Mouse (Mus musculus) midbrain, embryonic 13.5 days (tissue): ENCODE data around the gene Il16. TPM values are rescaled to one million over a fixed set of nuclear protein-coding genes. Genes with fewer than 3 reads are reported as not detected.

Source experiments
- ATAC-seq: fragments of 200-750 bp; cut with Nextera tagmentation; 2 replicates; pipeline ENCODE4 v1.8.0; 2017; ENCODE audit warnings: mild to moderate bottlenecking, moderate TSS enrichment, moderate library complexity
- H3K27ac ChIP-seq: fragments of 300-500 bp; sonication (generic); 2 replicates; pipeline ENCODE4 v1.5.1; 2015; ENCODE audit warnings: inconsistent platforms, mild to moderate bottlenecking, moderate library complexity
- H3K27me3 ChIP-seq: fragments of 300-500 bp; sonication (generic); 2 replicates; pipeline ENCODE4 v1.6.1; 2015; ENCODE audit warnings: mild to moderate bottlenecking, inconsistent platforms
- H3K36me3 ChIP-seq: fragments of 300-500 bp; sonication (generic); 2 replicates; pipeline ENCODE4 v1.6.1; 2015; ENCODE audit warnings: mild to moderate bottlenecking, inconsistent platforms
- H3K4me1 ChIP-seq: fragments of 300-500 bp; sonication (generic); replicated peaks from 2 replicates; pipeline ENCODE4 v1.6.1; 2015; ENCODE audit warnings: inconsistent platforms
- H3K4me2 ChIP-seq: fragments of 300-500 bp; sonication (generic); replicated peaks from 2 replicates; pipeline ENCODE4 v1.6.1; 2015; ENCODE audit warnings: moderate library complexity, mild to moderate bottlenecking, inconsistent platforms
- H3K4me3 ChIP-seq: fragments of 300-500 bp; sonication (generic); replicated peaks from 2 replicates; pipeline ENCODE4 v1.5.1; 2015; ENCODE audit warnings: mild to moderate bottlenecking, inconsistent platforms
- H3K9ac ChIP-seq: fragments of 300-500 bp; sonication (generic); replicated peaks from 2 replicates; pipeline ENCODE4 v1.6.1; 2015; ENCODE audit warnings: mild to moderate bottlenecking, inconsistent platforms
- H3K9me3 ChIP-seq: fragments of 300-500 bp; sonication (generic); 2 replicates; pipeline ENCODE4 v1.6.1; 2016; ENCODE audit warnings: mild to moderate bottlenecking, inconsistent platforms
- WGBS: fragments of 180-500 bp; shearing (Covaris S2); methylation state at CpG from one replicate; pipeline ENCODE4 v1.1.7; 2015; 5-methylcytosine and 5-hydroxymethylcytosine counted together
- polyA plus RNA-seq: library from polyadenylated mRNA; unstranded; fragments of >200 nt; fragmentation: Nextera tagmentation; extraction: Ambion mirVana; gene quantifications from 2 replicates; pipeline ENCODE4 v1.2.1, GENCODE M21; 2015

Gene Il16
- polyA plus RNA-seq, 1 experiment from 2014 or later: 0.74 TPM

GRCm38 (mm10) chr7:83633856-83634255, 111.7 kb downstream of the Il16 start:
- WGBS: 89% methylated on average over 6 of the region's 6 CpGs

GRCm38 (mm10) chr7:83632682-83633120, 112.8 kb downstream of the Il16 start:
- H3K9ac ChIP-seq: peak overlapping the region; percentile 72; the same call in 1 of the 2 replicates

More at GRCm38 (mm10) chr7:83633856-83634255, 111.7 kb downstream of the Il16 start:
- H3K9me3 ChIP-seq: no peaks in the 10 kb centered on the region
- H3K9ac ChIP-seq: no peak overlapping the region
- H3K36me3 ChIP-seq: 0 out of 2 replicates have a peak, but pooled peaks cover 4% of the 10 kb centered on the region
- no peak overlapping the region for H3K4me3 ChIP-seq
- no peak for ATAC-seq
- no peak overlapping the region for H3K27ac ChIP-seq
- H3K4me1 ChIP-seq: peaks cover 30% of the 10 kb centered on the region
- H3K27me3 ChIP-seq: no peaks in the 10 kb centered on the region
- no peak overlapping the region for H3K4me2 ChIP-seq

DNA sequence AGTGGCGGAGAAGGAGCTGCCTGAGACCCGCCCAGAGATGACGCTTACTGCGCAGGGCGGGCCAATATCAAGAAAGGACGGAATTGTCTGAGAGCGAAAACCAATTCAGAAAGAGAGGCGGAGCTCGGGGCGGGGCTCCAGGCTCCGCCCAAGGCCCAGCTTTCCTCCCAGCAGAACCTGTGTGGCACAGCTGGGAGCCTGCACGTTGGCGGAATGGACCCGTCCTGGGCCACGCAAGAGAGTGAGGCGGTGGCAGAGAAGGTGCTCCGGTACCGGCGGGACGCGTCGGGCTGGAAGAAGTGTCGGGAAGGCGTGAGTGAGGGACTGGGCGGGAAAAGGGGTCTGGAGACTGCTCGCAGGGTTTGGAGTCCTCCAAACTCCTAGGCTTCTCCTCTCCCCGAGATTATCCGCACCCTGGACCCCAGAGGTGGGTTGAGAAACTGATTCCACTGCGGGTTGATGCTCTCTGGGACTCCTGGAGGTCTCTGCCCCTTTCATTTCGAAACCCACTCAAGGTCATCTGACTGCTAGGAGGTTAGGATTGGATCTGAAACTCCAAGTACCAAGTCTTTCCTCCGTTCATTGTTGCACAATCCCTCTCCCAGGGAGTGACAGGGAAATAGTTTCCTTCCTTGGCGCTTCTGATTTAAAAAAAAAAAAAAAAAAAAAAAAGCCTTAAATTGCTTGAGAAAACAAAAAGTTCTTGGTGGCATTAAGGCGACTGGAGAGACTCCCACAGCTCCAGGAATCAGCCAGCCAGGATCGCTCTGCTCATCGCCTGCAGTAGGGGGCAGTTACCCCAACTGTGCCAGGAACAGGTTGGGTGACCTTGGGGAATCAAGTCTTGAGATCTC, 113.5 kb downstream of the Il16 start, which contains the start of gene Stard5:
TSS of gene Stard5 (plus strand) at position 132 of the 854 bp plus-strand sequence.
- Histone ChIP-seq H3K27ac (peak within 1 kb of the TSS; percentile 61; the same call in 1 of the 2 replicates), H3K9ac (peak within 1 kb of the TSS; percentile 72), H3K4me1 (peaks cover 30% of the 10 kb centered on the region), H3K36me3 (0 out of 2 replicates have a peak, but pooled peaks cover 4% of the 10 kb centered on the region), H3K9me3 (no peaks in the 10 kb centered on the region), H3K4me3 (peak within 1 kb of the TSS; percentile 59), H3K27me3 (no peaks in the 10 kb centered on the region), H3K4me2 (peak within 1 kb of the TSS; percentile 76)
- WGBS: under 1% methylated on average over 35 of the region's 35 CpGs
- ATAC-seq: peak; percentile 99

More at GRCm38 (mm10) chr7:83632682-83633120, 112.8 kb downstream of the Il16 start:
- Histone ChIP-seq H3K4me2 (peak overlapping the region; percentile 76), H3K4me1 (peaks cover 30% of the 10 kb centered on the region), H3K27ac (no peak overlapping the region), H3K9me3 (no peaks in the 10 kb centered on the region), H3K27me3 (no peaks in the 10 kb centered on the region), H3K36me3 (0 out of 2 replicates have a peak, but pooled peaks cover 4% of the 10 kb centered on the region), H3K4me3 (peak overlapping the region; percentile 59)
- ATAC-seq: no peak
- WGBS: 57% methylated on average over 6 of the region's 6 CpGs

DNA sequence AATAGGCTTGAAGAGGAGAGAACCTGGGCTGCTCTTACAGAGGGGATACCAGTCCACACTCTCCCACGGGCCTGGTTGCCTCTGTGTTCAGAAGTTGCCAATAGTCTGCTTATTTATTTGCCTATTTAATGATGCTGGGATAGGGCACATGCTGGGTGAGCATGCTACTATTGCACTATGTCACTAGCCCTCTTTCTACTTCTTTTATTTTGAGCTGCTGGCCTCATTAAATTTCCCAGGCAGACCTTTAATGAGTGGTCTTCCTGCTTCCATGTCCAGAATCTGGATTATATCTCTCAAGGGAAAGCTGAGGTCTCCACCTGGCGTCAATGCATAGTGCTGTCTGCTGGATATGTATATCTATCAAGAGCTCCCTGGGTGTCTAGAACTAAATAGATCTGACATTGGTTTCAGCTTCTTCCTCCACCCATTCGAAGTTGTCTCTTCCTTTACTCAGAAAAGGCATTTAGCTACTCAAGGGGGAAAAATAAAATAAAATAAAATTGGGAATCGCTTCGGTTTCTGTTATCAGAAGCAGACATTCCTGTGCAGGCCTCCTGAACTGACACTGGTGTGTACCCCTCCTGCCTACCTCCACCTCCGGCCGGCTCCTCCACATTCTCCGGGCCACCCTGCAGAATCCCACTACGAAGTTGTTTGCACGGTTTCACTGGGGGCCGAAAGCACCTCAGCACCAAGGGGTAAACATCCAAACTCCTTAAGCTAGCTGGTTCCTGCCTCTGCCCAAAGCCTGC, 114.3 kb downstream of the Il16 start:
- Histone ChIP-seq H3K9ac (peak overlapping the region; percentile 72), H3K27me3 (no peaks in the 10 kb centered on the region), H3K4me2 (peak overlapping the region; percentile 76), H3K27ac (peak overlapping the region; percentile 61; the same call in 1 of the 2 replicates), H3K36me3 (no peaks in the 10 kb centered on the region), H3K4me3 (peak overlapping the region; percentile 59), H3K4me1 (peaks cover 30% of the 10 kb centered on the region), H3K9me3 (no peaks in the 10 kb centered on the region)
- WGBS: 16% methylated on average over 11 of the region's 11 CpGs
- peak; percentile 35; the same call in 1 of the 2 replicates for ATAC-seq

GRCm38 (mm10) chr7:83627369-83627768, 118.2 kb downstream of the Il16 start:
- no peak for ATAC-seq
- H3K4me2 ChIP-seq: no peak overlapping the region
- no peak overlapping the region for H3K9ac ChIP-seq
- no peak overlapping the region for H3K27ac ChIP-seq
- peaks cover 14% of the 10 kb centered on the region for H3K4me1 ChIP-seq
- no peak overlapping the region for H3K4me3 ChIP-seq
- no peaks in the 10 kb centered on the region for H3K36me3 ChIP-seq
- H3K27me3 ChIP-seq: no peaks in the 10 kb centered on the region
- WGBS: 86% methylated on average over 4 of the region's 4 CpGs
- no peaks in the 10 kb centered on the region for H3K9me3 ChIP-seq

GRCm38 (mm10) chr7:83626557-83627257, 118.8 kb downstream of the Il16 start:
- peaks cover 9% of the 10 kb centered on the region for H3K4me1 ChIP-seq
- H3K4me2 ChIP-seq: no peak overlapping the region
- no peaks in the 10 kb centered on the region for H3K9me3 ChIP-seq
- no peaks in the 10 kb centered on the region for H3K27me3 ChIP-seq
- WGBS: 90% methylated on average over 8 of the region's 8 CpGs
- no peak for ATAC-seq
- H3K36me3 ChIP-seq: no peaks in the 10 kb centered on the region
- H3K9ac ChIP-seq: no peak overlapping the region
- no peak overlapping the region for H3K27ac ChIP-seq
- H3K4me3 ChIP-seq: no peak overlapping the region

GRCm38 (mm10) chr7:83624065-83624464, 121.5 kb downstream of the Il16 start:
- Histone ChIP-seq H3K4me2 (no peak overlapping the region), H3K4me1 (no peaks in the 10 kb centered on the region), H3K27ac (no peak overlapping the region), H3K27me3 (no peaks in the 10 kb centered on the region), H3K9me3 (no peaks in the 10 kb centered on the region), H3K9ac (no peak overlapping the region), H3K4me3 (no peak overlapping the region), H3K36me3 (no peaks in the 10 kb centered on the region)
- 81% methylated on average over 1 of the region's 1 CpGs for WGBS
- ATAC-seq: no peak

DNA sequence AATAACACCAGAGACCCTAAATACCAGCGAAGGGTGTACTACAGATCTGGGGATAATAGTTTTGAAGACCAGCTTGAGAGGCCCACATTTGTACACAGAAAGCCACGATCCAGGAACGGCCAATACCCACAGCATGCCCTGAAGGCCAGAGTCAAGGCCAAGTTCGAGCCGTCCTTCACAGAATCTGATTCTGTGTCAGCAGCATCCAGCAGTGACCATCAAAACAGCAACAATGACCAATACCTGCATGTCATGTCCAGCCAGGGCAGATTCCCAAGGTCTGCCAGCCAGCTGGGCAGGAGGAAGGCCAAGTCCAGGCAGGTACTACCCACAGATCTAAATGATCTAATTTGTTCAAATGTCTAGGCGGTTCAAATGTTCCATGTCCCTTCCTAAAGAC, 122.9 kb downstream of the Il16 start:
- 93% methylated on average over 6 of the region's 6 CpGs for WGBS
- Histone ChIP-seq H3K4me1 (no peaks in the 10 kb centered on the region), H3K36me3 (no peaks in the 10 kb centered on the region), H3K9ac (no peak overlapping the region), H3K4me2 (no peak overlapping the region), H3K27ac (no peak overlapping the region), H3K4me3 (no peak overlapping the region), H3K27me3 (no peaks in the 10 kb centered on the region), H3K9me3 (no peaks in the 10 kb centered on the region)
- ATAC-seq: no peak

DNA sequence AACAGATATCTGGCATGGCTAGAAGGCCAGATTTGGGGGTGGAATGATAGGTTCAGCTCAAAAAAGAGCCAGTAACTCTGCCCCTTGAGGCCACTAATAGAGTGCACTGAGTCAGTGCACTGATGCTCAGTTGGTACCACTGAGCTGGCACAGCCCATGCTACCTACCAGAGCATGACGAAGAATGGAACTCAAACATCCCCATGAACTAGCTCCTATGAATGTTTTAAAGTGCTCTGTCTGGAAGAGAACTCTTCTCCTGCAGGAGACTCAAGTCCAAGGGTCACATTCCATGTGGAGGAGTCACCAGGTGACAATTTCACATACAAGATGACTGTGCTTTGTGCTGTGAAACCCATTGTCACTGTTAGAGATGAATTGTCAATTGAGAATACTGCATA, 126.8 kb downstream of the Il16 start:
- no peak overlapping the region for H3K27ac ChIP-seq
- H3K36me3 ChIP-seq: no peaks in the 10 kb centered on the region
- no peaks in the 10 kb centered on the region for H3K9me3 ChIP-seq
- H3K4me3 ChIP-seq: no peak overlapping the region
- no peak overlapping the region for H3K9ac ChIP-seq
- WGBS: 100% methylated on average over 1 of the region's 1 CpGs
- H3K27me3 ChIP-seq: no peaks in the 10 kb centered on the region
- ATAC-seq: no peak
- no peak overlapping the region for H3K4me2 ChIP-seq
- no peaks in the 10 kb centered on the region for H3K4me1 ChIP-seq

DNA sequence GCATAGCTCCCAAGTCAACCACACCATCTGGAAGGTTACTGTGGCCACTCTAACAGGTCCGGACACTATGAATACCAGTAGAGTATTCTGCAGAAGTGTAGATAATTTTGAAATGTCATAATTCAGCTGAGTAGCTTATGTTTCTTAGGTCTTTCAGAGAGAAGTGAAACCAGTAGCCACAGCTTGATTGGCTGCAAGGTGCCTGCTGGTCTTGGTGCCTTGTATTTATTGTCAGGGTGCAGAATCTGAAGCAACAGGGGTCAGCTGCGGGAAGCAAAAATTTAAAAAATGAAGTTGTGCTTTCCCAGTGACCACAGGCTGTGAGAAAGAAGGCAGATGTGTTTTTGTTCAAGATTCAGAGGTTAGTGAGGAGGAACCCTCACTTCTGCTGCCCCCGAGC, 129.3 kb downstream of the Il16 start:
- Histone ChIP-seq H3K9ac (no peak overlapping the region), H3K4me2 (no peak overlapping the region), H3K27me3 (no peaks in the 10 kb centered on the region), H3K27ac (no peak overlapping the region), H3K36me3 (no peaks in the 10 kb centered on the region), H3K4me3 (no peak overlapping the region), H3K4me1 (no peaks in the 10 kb centered on the region), H3K9me3 (no peaks in the 10 kb centered on the region)
- 91% methylated on average over 3 of the region's 3 CpGs for WGBS
- no peak for ATAC-seq

- no peak overlapping the region for H3K4me3 ChIP-seq
- no peak overlapping the region for H3K9ac ChIP-seq
- H3K27ac ChIP-seq: no peak overlapping the region
- no peaks in the 10 kb centered on the region for H3K4me1 ChIP-seq
- H3K36me3 ChIP-seq: no peaks in the 10 kb centered on the region
- H3K9me3 ChIP-seq: no peaks in the 10 kb centered on the region
- no peak for ATAC-seq
- H3K27me3 ChIP-seq: no peaks in the 10 kb centered on the region
- 89% methylated on average over 8 of the region's 8 CpGs for WGBS
- no peak overlapping the region for H3K4me2 ChIP-seq
Observed at GRCm38 (mm10) chr7:83615815-83616214, 129.7 kb downstream of the Il16 start.
